Mouse (Mus musculus) layer of hippocampus, adult 9-10 months (tissue): ENCODE data around the gene Lhx5.

ENCODE experiments used
- DNase-seq: peaks from one replicate; pipeline ENCODE4 v3.0.0; 2022; ENCODE audit warnings: low spot score

Gene Lhx5

GRCm38 (mm10) chr5:120465062-120465461 lies 33.6 kb downstream of the Lhx5 start:
- no peak for DNase-seq

GRCm38 (mm10) chr5:120465860-120466259 lies 34.4 kb downstream of the Lhx5 start:
- no peak for DNase-seq

- DNase-seq, result no peak
These were observed 35.5 kb downstream of the Lhx5 start for GRCm38 (mm10) chr5:120467026-120467425.

- DNase-seq, result no peak
These were observed 36.8 kb downstream of the Lhx5 start for GRCm38 (mm10) chr5:120468336-120468735.

GRCm38 (mm10) chr5:120468830-120469229 lies 37.3 kb downstream of the Lhx5 start:
- no peak for DNase-seq

- DNase-seq, result no peak
These were observed 40.0 kb downstream of the Lhx5 start for GRCm38 (mm10) chr5:120471538-120471937.

- no peak for DNase-seq
These were observed 41.3 kb downstream of the Lhx5 start, which contains the start of gene Sdsl for GRCm38 (mm10) chr5:120472770-120473169. Gene Sdsl, minus strand, starts transcription at chr5:120472810.

- DNase-seq, result no peak
These were observed 41.9 kb downstream of the Lhx5 start for GRCm38 (mm10) chr5:120473361-120473760.

GRCm38 (mm10) chr5:120475861-120476260 lies 44.4 kb downstream of the Lhx5 start:
- no peak for DNase-seq

- DNase-seq, result no peak
These were observed 44.8 kb downstream of the Lhx5 start, which contains the start of gene Sds for GRCm38 (mm10) chr5:120476296-120476695. Gene Sds, plus strand, starts transcription at chr5:120476526.

GRCm38 (mm10) chr5:120477993-120478392 lies 46.5 kb downstream of the Lhx5 start:
- DNase-seq, result no peak

GRCm38 (mm10) chr5:120479538-120479937 lies 48.0 kb downstream of the Lhx5 start:
- DNase-seq, result no peak

GRCm38 (mm10) chr5:120481205-120481604 lies 49.7 kb downstream of the Lhx5 start:
- no peak for DNase-seq

- DNase-seq, result no peak
These were observed 51.9 kb downstream of the Lhx5 start for GRCm38 (mm10) chr5:120483399-120483798.

GRCm38 (mm10) chr5:120487844-120488243 lies 56.3 kb downstream of the Lhx5 start:
- DNase-seq, result no peak

GRCm38 (mm10) chr5:120490679-120491192 lies 59.2 kb downstream of the Lhx5 start:
- DNase-seq, result no peak
